Mouse (Mus musculus) MEL (cell line): Measurements from ENCODE around the gene Spaca6. TPM values are rescaled to one million over a fixed set of nuclear protein-coding genes. Genes with fewer than 3 reads are reported as not detected.

Source experiments
- DNase-seq: peaks from one replicate; pipeline ENCODE4 v3.0.0; 2011; ENCODE audit warnings: low read depth, low spot score
- H3K27ac ChIP-seq: 2 replicates; pipeline ENCODE4 v1.5.1; 2012; ENCODE audit warnings: low read depth, mild to moderate bottlenecking, control low read depth, low read length, moderate library complexity; ENCODE audit not compliant: control insufficient read depth
- H3K27me3 ChIP-seq, 2 experiments: fragments of 150-350 bp in 1 of 2; sonication (generic) in 1 of 2; 2 replicates each; pipeline ENCODE4 v1.6.1; 2012; ENCODE audit warnings: low read length in 2 of 2, mild to moderate bottlenecking in 2 of 2, improper control_type of control experiment in 1 of 2, moderate library complexity in 1 of 2; ENCODE audit not compliant: insufficient read depth in 2 of 2, control insufficient read depth in 1 of 2
- H3K36me3 ChIP-seq, 2 experiments: 2 replicates each; pipeline ENCODE4 v1.6.1; 2012 to 2014; ENCODE audit warnings: low read length in 2 of 2, improper control_type of control experiment in 1 of 2, inconsistent platforms in 1 of 2, mild to moderate bottlenecking in 1 of 2; ENCODE audit not compliant: insufficient read depth in 2 of 2, control insufficient read depth in 1 of 2
- H3K4me1 ChIP-seq, 2 experiments: fragments of 150-350 bp in 1 of 2; sonication (generic) in 1 of 2; 2 replicates each; pipeline ENCODE4 v1.6.1; 2012; ENCODE audit warnings: low read length in 2 of 2, improper control_type of control experiment in 1 of 2, mild to moderate bottlenecking in 1 of 2; ENCODE audit not compliant: insufficient read depth in 2 of 2, control insufficient read depth in 1 of 2
- H3K4me3 ChIP-seq, 2 experiments: fragments of 150-350 bp in 1 of 2; sonication (generic) in 1 of 2; 2 replicates each; pipeline ENCODE4 v1.5.1; 2012; ENCODE audit warnings: low read depth in 2 of 2, low read length in 2 of 2, mild to moderate bottlenecking in 2 of 2, moderate library complexity in 2 of 2, control low read depth in 1 of 2, improper control_type of control experiment in 1 of 2; ENCODE audit not compliant: control insufficient read depth in 1 of 2, insufficient read depth in 1 of 2
- H3K79me2 ChIP-seq: 2 replicates; pipeline ENCODE4 v1.6.1; 2012; ENCODE audit warnings: mild to moderate bottlenecking, low read length, moderate library complexity; ENCODE audit not compliant: control insufficient read depth, poor library complexity, insufficient read depth
- H3K9ac ChIP-seq: 2 replicates; pipeline ENCODE4 v1.6.1; 2012; ENCODE audit warnings: low read depth, mild to moderate bottlenecking, control low read depth, low read length, moderate library complexity; ENCODE audit not compliant: control insufficient read depth, poor library complexity, severe bottlenecking
- H3K9me3 ChIP-seq: fragments of 150-350 bp; sonication (generic); replicated peaks from 2 replicates; pipeline ENCODE4 v1.6.1; 2012; ENCODE audit warnings: mild to moderate bottlenecking, low read length, improper control_type of control experiment, moderate library complexity; ENCODE audit not compliant: insufficient read depth
- CHD1 ChIP-seq: IDR thresholded peaks from 2 replicates; pipeline ENCODE4 v1.6.1; 2012; ENCODE audit warnings: low read depth, mild to moderate bottlenecking, inconsistent platforms, low read length, improper control_type of control experiment
- CHD2 ChIP-seq: IDR thresholded peaks from 2 replicates; pipeline ENCODE4 v1.6.1; 2011; ENCODE audit warnings: low read length, improper control_type of control experiment
- E2F4 ChIP-seq: IDR thresholded peaks from 2 replicates; pipeline ENCODE4 v1.6.1; 2011; ENCODE audit warnings: low read depth, low read length, improper control_type of control experiment, borderline replicate concordance
- ETS1 ChIP-seq: IDR thresholded peaks from 2 replicates; pipeline ENCODE4 v1.6.1; 2012; ENCODE audit warnings: low read depth, mild to moderate bottlenecking, inconsistent platforms, low read length, improper control_type of control experiment, moderate library complexity
- GABPA ChIP-seq: IDR thresholded peaks from 2 replicates; pipeline ENCODE4 v1.6.1; 2012; ENCODE audit warnings: low read depth, mild to moderate bottlenecking, inconsistent platforms, low read length, improper control_type of control experiment, moderate library complexity
- MAFK ChIP-seq: IDR thresholded peaks from 2 replicates; pipeline ENCODE4 v1.6.1; 2011; ENCODE audit warnings: low read depth, mild to moderate bottlenecking, low read length, improper control_type of control experiment, borderline replicate concordance
- MAX ChIP-seq: IDR thresholded peaks from 2 replicates; pipeline ENCODE4 v1.6.1; 2011; ENCODE audit warnings: low read length, improper control_type of control experiment
- MAZ ChIP-seq: IDR thresholded peaks from 2 replicates; pipeline ENCODE4 v1.6.1; 2012; ENCODE audit warnings: low read depth, mild to moderate bottlenecking, inconsistent platforms, low read length, improper control_type of control experiment
- MXI1 ChIP-seq: IDR thresholded peaks from 2 replicates; pipeline ENCODE4 v1.6.1; 2011; ENCODE audit warnings: mild to moderate bottlenecking, low read depth, low read length, improper control_type of control experiment
- MYC ChIP-seq: IDR thresholded peaks from 2 replicates; pipeline ENCODE4 v1.6.1; 2011; ENCODE audit warnings: low read depth, mild to moderate bottlenecking, low read length, improper control_type of control experiment, moderate library complexity
- NELFE ChIP-seq: IDR thresholded peaks from 2 replicates; pipeline ENCODE4 v1.6.1; 2011; ENCODE audit warnings: low read depth, low read length, improper control_type of control experiment
- NRF1 ChIP-seq: IDR thresholded peaks from 2 replicates; pipeline ENCODE4 v1.6.1; 2014; ENCODE audit warnings: low read depth, mild to moderate bottlenecking, inconsistent platforms, low read length, improper control_type of control experiment, moderate library complexity; ENCODE audit not compliant: poor library complexity, insufficient read depth, severe bottlenecking
- POLR2A ChIP-seq, 2 experiments: IDR thresholded peaks; 2 replicates each; pipeline ENCODE4 v1.6.1; 2011 to 2012; ENCODE audit warnings: low read length in 2 of 2, mild to moderate bottlenecking in 2 of 2, control low read depth in 1 of 2, improper control_type of control experiment in 1 of 2, low read depth in 1 of 2, moderate library complexity in 1 of 2; ENCODE audit not compliant: control insufficient read depth in 1 of 2, insufficient read depth in 1 of 2, poor library complexity in 1 of 2
- RAD21 ChIP-seq: IDR thresholded peaks from 2 replicates; pipeline ENCODE4 v1.6.1; 2011; ENCODE audit warnings: mild to moderate bottlenecking, low read depth, low read length, improper control_type of control experiment
- TBP ChIP-seq: IDR thresholded peaks from 2 replicates; pipeline ENCODE4 v1.8.0; 2011; ENCODE audit warnings: low read depth, low read length, improper control_type of control experiment
- USF1 ChIP-seq: IDR thresholded peaks from 2 replicates; pipeline ENCODE4 v1.6.1; 2014; ENCODE audit warnings: low read depth, mild to moderate bottlenecking, inconsistent platforms, low read length, improper control_type of control experiment, moderate library complexity
- USF2 ChIP-seq, 2 experiments: IDR thresholded peaks; 2 replicates each; pipeline ENCODE4 v1.6.1; 2011 to 2012; ENCODE audit warnings: improper control_type of control experiment in 2 of 2, low read length in 2 of 2, borderline replicate concordance in 1 of 2, inconsistent platforms in 1 of 2, low read depth in 1 of 2, mild to moderate bottlenecking in 1 of 2; ENCODE audit not compliant: insufficient read depth in 1 of 2
- ZC3H11A ChIP-seq: IDR thresholded peaks from 2 replicates; pipeline ENCODE4 v1.6.1; 2012; ENCODE audit warnings: low read depth, mild to moderate bottlenecking, inconsistent platforms, low read length, improper control_type of control experiment
- ZKSCAN1 ChIP-seq: IDR thresholded peaks from 2 replicates; pipeline ENCODE4 v1.6.1; 2012; ENCODE audit warnings: low read depth, mild to moderate bottlenecking, inconsistent platforms, low read length, improper control_type of control experiment, moderate library complexity
- ZMIZ1 ChIP-seq: IDR thresholded peaks from 2 replicates; pipeline ENCODE4 v1.6.1; 2012; ENCODE audit warnings: low read depth, mild to moderate bottlenecking, inconsistent platforms, low read length, improper control_type of control experiment, moderate library complexity
- polyA plus RNA-seq, 2 experiments: library from polyadenylated mRNA; stranded (reverse) in 1 of 2; unstranded in 1 of 2; fragments of >175 nt in 1 of 2; fragments of >200 nt in 1 of 2; gene quantifications; 2 replicates each; pipeline versions ENCODE4 v1.2.1 to v1.2.4; 2012; ENCODE audit warnings: low replicate concordance in 2 of 2, low read depth in 1 of 2; ENCODE audit not compliant: insufficient read length in 2 of 2, insufficient read depth in 1 of 2, missing spikeins in 1 of 2
- total RNA-seq: library from RNA; depleted of rRNA; stranded (reverse); fragments of 300-350 nt; gene quantifications from 2 replicates; pipeline ENCODE4 v1.2.3, GENCODE M21; 2012

Gene Spaca6
- total and polyA plus RNA-seq, 3 experiments = 1.0 to 6.4 TPM; not detected in 1

GRCm38 (mm10) chr17:17849906-17850712 is 23.2 kb downstream of the Spaca6 start:
- no peak for DNase-seq
- H3K9ac ChIP-seq = no peak overlapping the region
- no peak overlapping the region; the same call in 1 of the 2 replicates for H3K27ac ChIP-seq
- H3K4me1 ChIP-seq = peaks cover 6 to 20% of the 10 kb centered on the region in 2 experiments
- H3K9me3 ChIP-seq = no peaks in the 10 kb centered on the region
- no peaks in the 10 kb centered on the region for H3K27me3 ChIP-seq
- H3K36me3 ChIP-seq = peaks cover 0 to 13% of the 10 kb centered on the region in 2 experiments; a peak in 2 of 4 replicates
- H3K79me2 ChIP-seq = no peaks in the 10 kb centered on the region
- no peak for TF ChIP-seq GABPA
- no peak for TF ChIP-seq NRF1
- no peak for TF ChIP-seq USF2 (IDR thresholded peaks at IDR 0.05; ENCODE audit: borderline replicate concordance in 1 of 2, insufficient read depth in 1 of 2, low read depth in 1 of 2, low read length in 2 of 2)
- TF ChIP-seq NELFE = no peak
- TF ChIP-seq ZKSCAN1 = no peak
- TF ChIP-seq MAX = no peak
- no peak for TF ChIP-seq E2F4
- TF ChIP-seq ZMIZ1 = no peak
- TF ChIP-seq CHD2 = no peak
- TF ChIP-seq MYC = no peak
- TF ChIP-seq POLR2A (IDR thresholded peaks at IDR 0.05; ENCODE audit: control insufficient read depth in 1 of 2, insufficient read depth in 1 of 2, low read depth in 1 of 2, low read length in 2 of 2, poor library complexity in 1 of 2) = no peak
- no peak for TF ChIP-seq MAFK
- no peak for TF ChIP-seq ETS1
- no peak for TF ChIP-seq TBP
- no peak for TF ChIP-seq MXI1
- TF ChIP-seq ZC3H11A = no peak
- TF ChIP-seq CHD1 = no peak
- no peak for TF ChIP-seq USF1
- no peak for TF ChIP-seq MAZ
- TF ChIP-seq RAD21 = no peak
- no peak overlapping the region for H3K4me3 ChIP-seq
